Mouse (Mus musculus) induced T-regulatory cell, adult 2 months (primary cell): Measurements from ENCODE around the gene Smpx.

Source experiments
- DNase-seq: peaks from one replicate; pipeline ENCODE4 v3.0.0-alpha.2; 2012; ENCODE audit warnings: low read depth

Gene Smpx

DNA sequence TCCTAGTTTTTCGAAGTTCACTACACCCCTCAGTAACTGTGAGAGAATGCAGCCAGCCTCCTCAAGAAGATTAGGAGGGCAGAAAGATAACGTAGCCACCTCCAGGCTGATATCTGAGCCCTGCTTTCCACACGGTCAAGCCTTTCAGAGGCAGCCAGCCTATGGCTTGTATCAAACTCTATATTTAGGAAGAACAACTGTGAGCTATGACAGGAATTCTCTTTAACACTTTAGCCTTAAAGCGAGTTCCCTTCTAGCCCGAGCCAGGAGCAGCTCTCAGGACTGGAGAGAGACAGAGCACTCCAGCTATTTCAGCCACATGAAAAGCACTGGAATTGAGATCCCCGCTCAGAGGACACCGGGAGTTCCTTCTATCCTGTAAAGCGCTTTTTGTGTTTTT, at the start of gene Smpx:
Smpx (plus strand) TSS at position 49 of the 400 bp plus-strand sequence.
- DNase-seq: no peak

DNA sequence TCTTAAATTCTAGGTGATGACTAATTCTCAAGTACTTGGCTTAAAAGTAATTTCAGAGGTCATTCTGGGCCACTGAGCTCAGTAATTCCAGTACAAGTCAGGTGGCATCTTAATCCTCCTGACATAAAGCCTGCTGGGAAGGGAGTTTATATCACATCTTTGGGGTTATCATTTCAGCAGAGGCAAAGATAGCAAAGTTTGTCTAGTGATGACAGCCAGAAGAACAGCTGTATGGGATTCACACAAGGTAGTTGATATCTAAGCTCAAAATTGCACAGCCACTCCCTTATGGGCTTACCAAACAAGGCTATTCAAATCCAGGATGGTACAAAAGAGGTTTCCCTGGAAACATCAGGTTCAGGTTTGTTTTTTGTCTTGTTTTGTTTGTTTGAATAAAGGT, 43.7 kb upstream of the Smpx start:
- no peak for DNase-seq

DNA sequence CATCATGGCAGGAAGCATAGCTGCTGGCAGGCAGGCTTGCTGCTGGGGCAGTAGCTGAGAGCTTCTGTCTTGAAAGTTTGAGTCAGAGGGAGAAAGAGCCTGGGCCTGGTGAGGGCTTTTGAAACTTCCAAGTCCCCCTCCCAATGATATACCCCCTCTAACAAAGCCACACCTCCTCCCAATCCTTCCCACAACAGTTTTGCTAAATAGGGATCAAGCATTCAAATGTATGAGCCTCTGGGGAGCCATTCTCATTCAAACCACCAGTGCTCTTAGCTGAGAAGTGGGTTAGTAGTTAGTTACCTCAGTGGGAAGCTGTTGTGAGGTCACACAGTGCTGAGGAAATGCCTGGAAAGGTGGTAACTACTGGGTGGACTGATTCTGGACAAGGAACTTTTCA, 41.4 kb upstream of the Smpx start:
- no peak for DNase-seq

- peak; percentile 4 for DNase-seq
These were observed 26.9 kb upstream of the Smpx start for GRCm38 (mm10) chrX:157671820-157672219.

DNA sequence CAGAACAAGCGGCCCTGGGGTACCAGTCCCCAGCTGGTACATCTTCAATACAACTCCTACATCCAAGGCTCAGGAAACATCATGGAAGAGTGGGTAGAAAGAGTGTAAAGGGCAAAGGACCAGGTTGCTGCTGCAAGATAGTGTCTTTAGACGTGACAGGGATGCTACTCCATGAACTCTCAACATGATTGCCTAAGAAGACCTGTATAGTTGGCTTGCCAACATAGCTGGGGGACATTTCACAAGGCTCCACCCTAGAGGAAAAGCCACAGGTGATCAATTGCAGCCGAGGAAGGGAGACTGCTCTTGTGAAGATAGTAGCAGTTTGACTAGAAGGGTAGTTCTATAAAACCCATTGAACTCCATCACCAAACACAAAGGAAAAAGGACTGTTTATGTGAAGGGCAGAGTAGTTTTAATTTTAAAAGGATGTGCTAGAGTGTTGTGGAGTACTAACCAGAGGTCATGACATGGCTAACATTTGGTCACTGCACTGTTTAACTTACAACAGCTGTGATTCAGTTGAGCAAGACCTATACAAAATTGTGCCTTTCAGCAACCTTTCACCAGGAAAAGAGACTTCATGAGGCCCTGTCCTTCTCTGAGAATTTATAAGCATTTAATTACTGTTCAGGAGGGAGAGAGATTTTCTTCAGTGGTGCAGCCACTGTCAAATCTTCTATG, 23.9 kb upstream of the Smpx start:
- no peak for DNase-seq

- no peak for DNase-seq
These were observed 7.5 kb upstream of the Smpx start for GRCm38 (mm10) chrX:157691186-157691585.

DNA sequence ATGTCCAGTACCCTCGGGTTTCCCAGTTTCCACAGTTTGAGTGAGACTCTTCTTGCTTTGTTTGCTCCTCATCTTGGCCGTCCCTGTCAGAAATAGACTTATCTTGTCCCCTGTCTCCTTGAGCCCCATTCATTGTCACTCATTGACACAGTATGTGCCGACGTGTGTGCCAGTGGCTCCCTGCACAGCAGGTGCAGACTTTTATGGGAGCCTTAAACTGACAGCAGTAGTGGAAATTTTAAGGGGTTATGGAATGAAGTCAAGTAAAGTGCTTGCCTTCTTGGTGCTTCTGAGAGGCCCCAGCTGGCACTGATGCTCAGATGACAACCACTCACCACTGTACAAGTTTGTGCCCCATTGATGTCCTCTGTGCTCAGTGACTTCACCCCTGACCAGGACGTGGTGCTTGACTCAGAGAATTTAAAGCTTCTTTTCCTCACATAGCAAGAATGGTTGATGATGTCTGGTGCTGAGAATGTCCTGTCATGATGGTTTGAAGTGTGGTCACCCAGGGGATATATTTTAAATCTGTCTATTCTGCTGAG, 1.0 kb upstream of the Smpx start:
- no peak for DNase-seq

- no peak for DNase-seq
These were observed 8.5 kb downstream of the Smpx start for GRCm38 (mm10) chrX:157707236-157707635.

DNA sequence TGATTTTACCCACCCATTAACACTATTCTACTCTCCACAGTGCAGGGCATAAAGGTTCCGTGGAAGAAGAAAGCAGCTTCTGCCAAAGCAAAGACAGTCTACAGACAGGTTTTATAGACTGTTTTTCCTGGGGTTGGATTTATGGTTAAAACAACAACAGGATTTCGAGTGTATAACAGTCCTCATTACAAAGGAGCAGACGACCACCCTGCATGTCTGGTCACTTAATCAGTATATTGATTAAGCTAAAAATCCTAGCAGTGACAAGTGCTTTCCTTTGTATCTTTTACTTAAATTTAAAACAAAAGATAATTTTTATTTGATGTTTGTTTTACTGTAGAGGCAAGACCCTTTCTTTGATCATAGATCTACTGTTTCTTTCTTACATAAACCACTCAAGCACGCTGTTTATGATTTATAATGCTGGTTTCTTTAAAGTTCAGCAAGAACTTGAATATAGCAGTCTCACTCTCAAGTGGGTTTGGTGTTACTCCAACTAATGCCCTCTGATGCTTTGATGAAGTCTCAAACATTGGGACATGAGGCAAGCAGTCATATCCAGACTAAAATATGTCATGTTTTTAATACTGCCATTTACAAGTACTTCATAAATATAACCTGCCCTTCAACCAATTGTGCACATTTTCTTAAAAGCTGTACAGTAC, 10.0 kb downstream of the Smpx start:
- DNase-seq: no peak

DNA sequence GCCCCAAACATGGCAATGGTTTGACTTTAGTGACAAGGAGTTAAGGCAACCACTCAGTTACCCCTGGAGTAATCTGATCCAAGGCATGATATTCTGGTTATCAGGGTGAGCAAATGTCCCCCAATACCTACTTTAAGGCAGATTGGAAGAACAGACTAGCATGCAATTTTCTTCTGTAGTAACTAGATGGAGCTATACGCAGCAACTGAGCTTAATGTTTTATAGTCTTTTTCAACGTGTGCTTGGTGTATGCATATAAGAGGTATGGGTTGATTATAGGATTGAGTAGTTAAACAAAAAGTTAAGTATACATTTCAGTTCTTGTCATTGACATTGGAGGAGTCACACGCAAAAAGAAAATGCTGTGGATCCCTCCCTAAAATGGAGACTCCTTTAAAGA, 21.2 kb downstream of the Smpx start:
- no peak for DNase-seq

DNA sequence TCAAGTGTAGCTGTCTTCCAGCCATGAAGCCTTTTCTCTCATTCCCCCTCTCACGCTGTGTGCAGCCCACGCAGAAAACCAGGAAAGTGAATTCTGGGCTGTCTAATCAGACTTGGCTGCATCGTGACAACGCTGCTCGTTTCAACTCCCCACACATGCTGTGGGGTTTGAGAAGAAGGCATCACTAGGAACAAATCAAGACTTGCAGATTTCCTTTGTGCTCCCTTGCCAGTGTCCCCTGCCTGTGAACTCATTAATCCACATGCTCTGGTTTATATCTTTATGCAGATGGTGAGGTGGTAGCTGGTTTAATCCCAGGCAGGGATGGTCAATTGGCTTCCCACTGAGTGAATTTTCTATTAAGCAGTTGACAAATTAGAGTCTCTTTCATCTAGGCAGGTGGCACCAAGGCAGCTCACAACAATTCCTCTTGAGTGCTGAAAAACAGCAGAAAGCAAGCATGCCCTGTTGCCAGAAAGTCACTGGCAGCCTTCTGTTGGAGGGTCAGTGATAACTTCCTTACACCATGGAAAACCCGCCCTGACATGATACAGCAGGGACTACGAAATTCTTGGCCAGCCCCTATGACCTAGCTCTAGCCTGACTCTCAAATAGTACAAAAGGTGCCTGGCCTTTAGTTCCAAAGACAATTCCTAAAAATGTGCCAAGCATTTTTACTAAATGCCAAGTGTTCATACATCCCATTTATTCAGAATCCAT, 32.1 kb downstream of the Smpx start:
- DNase-seq: no peak

- peak; percentile 39 for DNase-seq
These were observed 33.1 kb downstream of the Smpx start for GRCm38 (mm10) chrX:157731658-157732314.

DNA sequence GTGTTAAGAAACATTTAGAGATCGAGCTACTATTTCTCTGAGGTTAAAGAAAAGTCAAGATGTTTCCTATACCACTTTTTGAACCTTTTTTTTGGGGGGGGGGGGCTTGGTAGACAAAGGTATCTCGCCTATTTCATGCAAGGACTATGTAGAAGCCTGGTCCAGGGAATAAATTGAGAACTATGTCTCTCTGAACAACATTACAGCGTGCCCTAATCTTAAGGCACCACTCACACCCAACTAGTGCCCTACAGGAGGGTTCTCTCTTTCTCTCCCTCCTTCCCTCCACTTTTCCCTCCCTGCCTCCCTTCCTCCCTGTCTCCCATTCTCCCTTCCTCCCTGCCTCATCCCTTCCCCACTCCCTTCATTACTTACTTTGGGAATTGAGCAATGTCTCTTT, 33.6 kb downstream of the Smpx start:
- DNase-seq: no peak

- DNase-seq: no peak
These were observed 35.1 kb downstream of the Smpx start for GRCm38 (mm10) chrX:157733836-157734235.

GRCm38 (mm10) chrX:157734341-157734740, 35.6 kb downstream of the Smpx start:
- DNase-seq: no peak

DNA sequence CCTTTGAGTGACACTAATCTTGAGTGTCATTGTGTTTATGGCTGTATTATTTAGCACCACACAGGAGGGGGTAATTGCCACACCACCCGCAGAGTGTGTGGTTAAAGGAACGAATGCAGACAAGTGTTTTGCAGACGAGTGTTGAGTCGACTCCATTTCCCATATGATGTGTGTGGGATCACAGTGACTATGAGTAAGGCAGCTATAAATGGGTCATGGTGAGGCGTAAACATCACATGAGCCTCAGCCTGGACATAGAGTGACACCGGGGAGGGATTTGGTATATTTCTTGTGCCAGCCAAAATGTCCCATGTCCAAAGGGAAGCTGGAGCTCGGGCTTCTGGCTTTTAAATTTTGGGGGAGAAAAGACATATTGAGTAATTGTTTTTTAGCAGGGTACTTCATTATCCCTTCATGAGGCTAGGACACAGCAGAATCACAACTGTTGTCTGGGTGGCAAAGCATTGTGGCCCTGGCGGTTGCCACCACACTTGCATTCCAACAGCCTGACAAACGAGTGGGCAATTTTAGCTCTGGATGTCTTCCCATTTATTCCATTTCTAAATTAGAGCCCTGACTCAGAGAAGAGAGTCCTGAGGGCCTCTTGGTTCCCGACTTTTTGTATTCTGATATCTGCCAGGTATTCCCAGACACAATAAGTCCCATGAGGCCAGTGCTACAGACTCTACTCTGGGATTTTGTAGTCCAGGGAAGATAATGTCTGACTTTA, 49.3 kb downstream of the Smpx start:
- no peak for DNase-seq

- DNase-seq: no peak
These were observed 55.8 kb downstream of the Smpx start for GRCm38 (mm10) chrX:157754559-157754958.

DNA sequence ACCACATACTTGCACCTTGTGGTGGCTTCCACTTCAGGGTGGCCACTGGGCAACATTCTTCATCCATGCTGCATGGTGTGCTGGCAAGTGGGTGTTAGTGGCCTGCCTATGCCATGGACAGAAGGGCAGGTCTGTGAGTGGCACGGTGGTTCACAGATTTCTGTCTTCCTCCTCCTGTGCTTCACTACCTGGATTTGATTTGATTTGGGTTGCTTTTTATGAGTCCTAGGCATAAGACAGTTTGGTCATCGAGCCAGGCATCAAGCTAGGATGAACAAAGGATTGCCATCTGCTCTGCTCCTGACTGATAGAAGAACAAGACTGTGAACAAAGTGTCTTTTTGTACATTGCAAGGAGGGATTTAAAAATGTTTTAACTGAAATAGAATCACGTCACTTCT, 63.8 kb downstream of the Smpx start:
- no peak for DNase-seq

- no peak for DNase-seq
These were observed 103.0 kb downstream of the Smpx start for GRCm38 (mm10) chrX:157801669-157802068.
